ENCODE assay signal across 8 mouse cellular contexts in genomic region chr1:138619996-138620461, GRCm38 (mm10). TPM values are rescaled to one million over a fixed set of nuclear protein-coding genes. Genes with fewer than 3 reads are reported as not detected.
DNase-seq lines count a peak whose midpoint lies in the region; ATAC-seq and TF ChIP-seq lines count a peak whose summit lies in the region.

TSS of gene Nek7 (minus strand) at chr1:138620141.

- DNase-seq in urinary bladder, postnatal 14 days (ENCODE audit: low spot score), result peak; percentile 56
- DNase-seq in urinary bladder, postnatal 4 days (ENCODE audit: low spot score in 2 of 2), result no peak
- peak; percentile 81 for DNase-seq in embryo, embryonic 11 days
- DNase-seq in left cerebral cortex, postnatal 36 days (ENCODE audit: low spot score in 2 of 2), result no peak
- peak; percentile 58 for DNase-seq in mesoderm, embryonic 11.5 days (ENCODE audit: low read depth, low spot score)
- peak; percentile 52 for DNase-seq in stomach, postnatal 0 days (ENCODE audit: low spot score)

- no peaks in the 10 kb centered on the region for H3K9me3 ChIP-seq in intestine, embryonic 15.5 days
- H3K9me3 ChIP-seq in stomach, postnatal 0 days (ENCODE audit: control insufficient read depth, low read length), result no peaks in the 10 kb centered on the region

- intact Hi-C loops in left cerebral cortex, postnatal 36 days (cut with DNase I), result loop anchor here (5.0 to 10.0 kb wide), 2 partner anchors 113 to 225 kb away; partner anchors contain the start of gene Lhx9

- TF ChIP-seq CTCF in stomach, postnatal 0 days (IDR thresholded peaks at IDR 0.05; ENCODE audit: low read depth), result peak; percentile 80

- peak within 1 kb of the TSS; percentile 97 for H3K4me3 ChIP-seq in intestine, embryonic 15.5 days (replicated peaks)
- H3K4me3 ChIP-seq in stomach, postnatal 0 days (ENCODE audit: low read depth, low read length), result peak within 1 kb of the TSS; percentile 97

- H3K4me1 ChIP-seq in intestine, embryonic 15.5 days (replicated peaks), result no peaks in the 10 kb centered on the region
- no peaks in the 10 kb centered on the region for H3K4me1 ChIP-seq in stomach, postnatal 0 days (replicated peaks; ENCODE audit: control insufficient read depth, insufficient read depth)

- H3K27ac ChIP-seq in intestine, embryonic 15.5 days, result peak within 1 kb of the TSS; percentile 99
- peak within 1 kb of the TSS; percentile 100 for H3K27ac ChIP-seq in stomach, postnatal 0 days (replicated peaks)

- peak within 1 kb of the TSS; percentile 81 for H3K4me2 ChIP-seq in intestine, embryonic 15.5 days (replicated peaks)
- peak within 1 kb of the TSS; percentile 76 for H3K4me2 ChIP-seq in stomach, postnatal 0 days (replicated peaks; ENCODE audit: low read depth)

- no peaks in the 10 kb centered on the region for H3K27me3 ChIP-seq in intestine, embryonic 15.5 days (replicated peaks)
- no peaks in the 10 kb centered on the region for H3K27me3 ChIP-seq in stomach, postnatal 0 days (ENCODE audit: control insufficient read depth, insufficient read depth, low read length)

- 6% methylated on average over 11 of the region's 11 CpGs for WGBS in intestine, embryonic 15.5 days
- WGBS in stomach, postnatal 0 days, result 2% methylated on average over 11 of the region's 11 CpGs

- peak within 1 kb of the TSS; percentile 88 for H3K9ac ChIP-seq in intestine, embryonic 15.5 days
- peak within 1 kb of the TSS; percentile 94 for H3K9ac ChIP-seq in stomach, postnatal 0 days (ENCODE audit: low read length)

- TF ChIP-seq EP300 in stomach, postnatal 0 days (optimal IDR thresholded peaks at IDR 0.05), result no peak

- peak; percentile 22 for ATAC-seq in granulocyte monocyte progenitor cell, adult 5-6 weeks (replicated peaks; ENCODE audit: poor library complexity, severe bottlenecking)
- ATAC-seq in intestine, embryonic 15.5 days, result 0 out of 2 replicates have a peak, but pooled peaks have one; percentile 32
- ATAC-seq in stomach, postnatal 0 days (ENCODE audit: low FRiP score, low TSS enrichment), result peak; percentile 21

- no peaks in the 10 kb centered on the region for H3K36me3 ChIP-seq in intestine, embryonic 15.5 days
- H3K36me3 ChIP-seq in stomach, postnatal 0 days (ENCODE audit: control insufficient read depth, insufficient read depth, low read length), result no peaks in the 10 kb centered on the region

RNA-seq across cellular contexts. Expression of gene Nek7, which starts in this region (rescaled TPM):
- 19.9 and 25.1 TPM in 2 replicates for total RNA-seq in granulocyte monocyte progenitor cell, adult 5-6 weeks (2014; fragmentation: Nextera tagmentation)
- total RNA-seq in granulocyte monocyte progenitor cell, adult 5-6 weeks (2017), result 26.4 and 26.5 TPM in 2 replicates
- 23.3 and 24.5 TPM in 2 replicates for polyA plus RNA-seq in intestine, embryonic 15.5 days (2015; fragmentation: Nextera tagmentation; extraction: Ambion mirVana)
- 10 to 100 TPM; 31.3 to 33.0 TPM for total RNA-seq in left cerebral cortex, postnatal 36 days (2021)
- 35.8 and 40.0 TPM in 2 replicates for polyA plus RNA-seq in stomach, postnatal 0 days (2015; fragmentation: Nextera tagmentation; extraction: Ambion mirVana)

Comparison
In these comparisons a context has a peak if more than half of its experiments do, and no peak if none do; other contexts are left out.
1. DNase-seq: peak in urinary bladder, postnatal 14 days (single experiment), embryo, embryonic 11 days (single experiment), mesoderm, embryonic 11.5 days (single experiment) and stomach, postnatal 0 days (single experiment); none in urinary bladder, postnatal 4 days (0 of 2) and left cerebral cortex, postnatal 36 days (0 of 2).
2. Peak in every context shown above with its lines, with median percentiles within 50 percentile points of each other: ATAC-seq.